Mouse (Mus musculus): ENCODE data around the gene Znrd1.

Gene Znrd1

DNA sequence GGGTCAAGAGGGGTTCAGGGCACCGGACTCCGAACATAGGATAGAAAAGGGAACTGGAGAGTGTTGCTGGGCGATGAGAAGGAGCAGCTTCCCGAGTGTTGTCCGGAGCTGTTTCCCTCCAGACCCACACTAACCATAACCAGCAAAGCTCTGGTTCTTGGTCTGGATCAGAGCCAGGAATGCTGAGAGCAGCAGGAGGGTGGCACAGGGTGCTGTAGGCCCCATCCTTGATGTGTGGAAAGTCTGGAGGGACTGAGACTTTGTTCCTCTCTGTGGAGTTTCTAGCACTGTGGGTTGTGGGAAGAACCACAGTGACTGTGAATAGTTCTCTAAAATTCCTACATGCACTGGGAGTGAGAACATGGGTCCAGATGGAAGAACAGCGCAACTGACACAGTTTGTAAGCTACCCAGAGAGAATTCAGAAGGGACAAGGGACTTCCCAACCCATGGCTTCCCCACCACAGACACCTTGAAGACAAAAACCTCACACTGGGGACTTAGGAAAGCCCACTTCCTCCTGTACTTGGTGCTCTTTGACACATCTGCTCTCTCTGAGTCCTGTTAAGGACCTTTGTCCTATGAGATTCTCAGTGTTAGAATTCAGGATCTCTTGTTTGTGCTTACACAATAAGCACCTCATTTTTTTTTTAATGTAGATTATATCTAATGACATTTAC lies 13.0 kb upstream of the Znrd1 start:
- in situ Hi-C loops (cut with MboI, MseI) = no loop called here

DNA sequence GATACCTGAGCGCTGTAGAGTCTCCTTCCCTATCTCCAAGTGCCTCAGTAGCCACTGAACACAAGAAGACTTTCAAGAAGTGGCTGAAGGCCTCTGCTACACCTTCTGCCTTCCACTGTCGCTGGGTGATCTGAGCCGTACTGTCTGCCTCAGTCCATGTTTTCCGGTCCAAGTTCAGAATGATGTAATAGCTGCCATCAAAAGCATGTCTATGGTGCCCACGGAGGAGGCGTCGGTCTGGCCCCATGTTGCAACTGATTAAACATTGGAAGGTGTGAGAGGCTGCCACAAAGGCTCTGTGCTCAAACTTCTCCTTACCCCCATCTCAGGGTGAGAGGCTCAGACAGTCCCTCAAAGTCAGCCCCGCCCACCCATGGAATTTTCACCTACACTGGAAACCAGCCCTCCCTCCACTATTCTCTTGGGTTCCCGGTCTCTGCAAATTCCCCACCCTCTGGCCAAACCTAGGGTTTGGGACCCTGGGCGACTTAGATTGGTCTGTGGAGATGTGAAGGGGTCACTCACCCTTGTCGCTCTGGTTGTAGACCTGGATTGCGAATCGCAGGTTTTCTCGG lies 12.0 kb upstream of the Znrd1 start:
- in situ Hi-C loops (cut with MboI, MseI) = no loop called here

DNA sequence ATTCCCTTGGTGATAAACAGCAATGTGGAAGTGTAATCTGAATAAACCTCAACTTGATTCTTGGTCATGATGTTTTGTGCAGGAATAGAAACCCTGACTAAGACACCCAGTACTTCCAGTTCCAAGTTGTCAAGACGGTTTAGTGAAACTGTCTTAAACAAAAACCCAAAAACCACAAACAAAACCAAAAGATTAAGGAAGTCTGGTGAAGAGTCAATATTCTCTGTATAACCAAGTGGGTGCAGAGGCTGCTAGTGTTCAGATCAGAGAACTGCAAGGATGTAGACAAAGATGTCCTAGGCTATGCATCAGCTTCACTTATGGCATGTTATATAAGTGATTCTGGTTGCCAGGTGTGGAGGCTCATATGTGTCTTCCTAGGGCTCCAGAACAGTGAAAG lies 8.5 kb upstream of the Znrd1 start:
- in situ Hi-C loops (cut with MboI, MseI) = no loop called here

DNA sequence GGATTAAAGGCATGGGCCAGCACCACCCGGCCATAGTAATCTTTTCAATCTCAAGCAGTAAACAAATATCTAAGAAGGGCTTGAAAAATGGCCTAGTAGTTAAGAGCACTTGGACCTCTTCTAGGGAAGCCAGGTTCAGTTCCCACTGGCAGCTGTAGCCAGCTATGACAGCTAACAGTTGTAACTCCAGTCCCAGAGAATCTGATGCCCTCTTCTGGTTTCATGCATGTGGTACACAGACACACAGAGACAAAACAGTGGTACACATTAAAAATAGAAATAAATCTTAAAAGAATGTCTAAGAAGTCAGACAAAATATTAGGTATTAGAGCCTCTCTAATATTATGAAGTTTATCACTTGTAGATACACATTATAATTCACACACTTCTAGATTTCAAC lies 2.8 kb upstream of the Znrd1 start:
- in situ Hi-C loops (cut with MboI, MseI) = no loop called here

DNA sequence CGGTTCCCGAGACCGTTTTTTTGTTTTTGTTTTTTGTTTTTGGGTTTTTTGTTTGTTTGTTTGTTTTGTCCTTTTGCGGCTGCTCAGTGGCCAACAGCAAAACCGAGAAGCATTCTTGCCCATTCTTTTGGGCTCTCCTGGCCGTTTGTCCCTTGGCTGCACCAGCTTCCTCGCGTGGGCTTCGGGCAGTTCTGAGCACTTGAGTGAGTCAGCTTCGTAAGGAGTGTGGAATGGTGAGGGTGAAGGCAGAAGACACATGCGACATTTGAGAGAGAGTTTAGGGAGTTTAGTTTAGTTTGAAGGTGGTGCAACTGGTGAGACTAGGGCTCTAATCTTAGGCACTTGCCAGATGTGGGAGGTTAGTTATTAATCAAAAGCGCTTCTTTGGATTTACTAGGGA lies 525 bp upstream of the Znrd1 start:
- in situ Hi-C loops (cut with MboI, MseI) = no loop called here

DNA sequence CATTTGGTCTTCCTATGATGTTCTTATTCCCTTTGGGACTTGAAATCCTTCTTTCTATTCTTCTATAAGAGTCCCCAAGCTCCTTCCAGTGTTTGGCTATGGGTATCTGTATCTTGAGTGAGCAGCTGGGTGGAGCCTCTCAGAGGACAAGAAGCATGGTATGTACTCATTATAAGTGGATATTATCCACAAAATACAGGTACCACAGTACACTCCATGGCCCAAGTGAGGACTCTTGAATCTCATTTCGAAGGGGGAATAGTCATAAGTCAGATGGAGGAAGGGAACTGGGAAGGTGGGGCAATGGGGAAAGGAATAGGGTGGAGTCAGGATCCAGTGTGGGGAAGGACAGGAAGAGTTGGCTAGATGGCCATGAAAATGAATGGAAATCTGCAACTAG lies 5.3 kb downstream of the Znrd1 start:
- in situ Hi-C loops (cut with MboI, MseI) = no loop called here

DNA sequence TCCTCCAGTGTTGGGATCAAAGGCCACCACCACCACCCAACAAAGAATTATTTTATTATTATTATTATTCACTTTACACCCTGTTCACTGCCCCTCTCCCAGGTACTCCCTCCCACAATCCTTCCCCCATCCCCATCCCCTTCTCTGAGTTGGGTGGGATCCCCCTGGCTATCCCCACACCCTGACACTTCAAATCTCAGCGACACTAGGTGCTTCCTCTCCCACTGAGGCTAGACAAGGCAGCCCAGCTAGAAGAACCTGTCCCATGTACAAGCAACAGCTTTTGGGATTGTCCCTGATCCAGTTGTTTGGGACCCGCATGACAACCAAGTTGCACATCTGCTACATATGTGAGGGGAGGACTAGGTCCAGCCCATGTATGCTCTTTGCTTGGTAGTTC lies 5.7 kb downstream of the Znrd1 start:
- in situ Hi-C loops (cut with MboI, MseI) = no loop called here

DNA sequence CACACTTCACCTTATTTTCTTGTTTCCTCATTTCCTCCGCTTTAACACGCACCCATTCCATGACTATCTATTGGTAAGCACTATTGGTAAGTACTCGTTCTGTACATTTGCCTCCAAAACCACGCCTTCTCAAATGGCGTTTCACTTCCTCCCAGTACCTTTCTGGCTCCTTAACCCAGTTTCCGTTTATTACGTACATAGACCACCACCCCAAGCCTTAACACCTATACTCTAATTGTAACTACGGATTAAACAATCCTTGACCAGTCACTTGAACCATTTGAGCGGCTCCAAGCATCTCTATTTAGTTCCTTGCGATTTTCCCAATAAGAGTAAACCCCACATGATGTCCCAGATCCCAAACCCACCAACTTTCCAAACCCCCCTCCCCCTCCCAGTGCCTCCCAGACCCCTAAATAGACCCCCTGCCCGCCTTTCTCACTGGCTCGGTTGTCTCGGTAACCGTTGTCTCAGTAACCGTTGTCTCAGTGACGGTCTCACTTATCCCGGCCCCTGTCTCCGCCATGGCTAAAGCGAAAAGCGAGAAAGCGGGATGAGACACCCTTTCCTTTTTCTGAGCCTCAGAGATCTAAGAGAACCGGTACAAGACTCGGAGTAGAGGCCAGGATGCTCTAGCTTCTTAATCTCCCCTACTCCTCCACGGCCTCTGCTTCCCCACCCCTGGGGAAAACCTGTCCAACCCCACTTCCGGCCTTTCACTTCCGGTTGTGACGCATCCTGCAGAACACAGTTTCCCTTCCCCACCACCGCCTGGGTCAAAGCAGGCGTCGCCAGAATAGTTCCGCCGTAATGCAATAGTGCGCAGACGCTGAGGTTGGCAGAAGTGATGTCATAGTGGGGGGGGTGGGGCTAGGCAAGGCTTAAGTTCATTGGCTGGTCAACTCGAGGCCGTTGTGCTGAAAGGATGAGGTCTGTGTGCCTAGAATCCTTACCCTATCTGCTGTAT lies 7.1 kb downstream of the Znrd1 start, which contains the start of gene Ppp1r11:
Gene Ppp1r11, minus strand, starts transcription at position 761 of the 967 bp plus-strand sequence.
- in situ Hi-C loops (cut with MboI, MseI) = no loop called here

DNA sequence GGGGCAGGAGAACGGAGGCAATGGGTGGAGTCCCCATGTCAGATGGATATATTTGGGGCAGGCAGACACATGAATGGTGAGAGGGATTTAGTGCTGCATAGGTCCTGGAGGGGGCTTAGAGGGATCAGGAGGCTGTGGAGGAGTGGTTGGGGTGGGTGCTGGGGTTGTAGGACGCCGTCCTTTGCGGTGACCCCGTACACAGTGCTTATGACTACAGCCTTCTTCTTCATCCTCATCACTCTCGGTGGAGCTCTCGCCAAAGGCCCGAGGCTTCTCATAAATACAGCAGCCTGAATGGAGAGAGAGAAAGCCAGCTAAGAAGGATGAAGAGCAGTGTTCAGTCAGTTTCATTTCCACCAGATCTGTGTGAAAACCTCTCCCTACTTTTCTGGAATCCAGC lies 9.1 kb downstream of the Znrd1 start:
- in situ Hi-C loops (cut with MboI, MseI) = loop anchor here (10.0 kb wide), 1 partner anchor 326 kb away; the partner anchor contains the start of gene H2-M3

DNA sequence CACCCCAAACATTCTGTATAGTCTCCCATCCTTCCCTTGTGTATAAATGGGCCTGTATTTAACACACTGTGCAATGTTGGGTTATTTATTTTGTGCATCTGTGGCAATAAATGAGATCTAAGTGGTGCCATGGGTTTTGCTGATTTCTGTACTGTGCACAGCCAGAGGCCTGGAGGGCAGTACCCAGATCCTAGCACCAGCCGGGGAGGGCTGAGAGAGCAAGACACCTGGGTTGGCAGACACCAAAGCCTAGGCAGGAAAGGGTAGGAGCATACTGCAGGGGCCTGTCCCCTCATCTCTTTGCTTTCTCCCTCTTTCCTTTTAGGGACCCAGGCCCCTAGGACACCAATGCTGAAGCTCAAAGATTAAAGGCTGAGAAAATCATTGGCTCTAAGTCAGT lies 10.1 kb downstream of the Znrd1 start:
- in situ Hi-C loops (cut with MboI, MseI) = loop anchor here (10.0 kb wide), 1 partner anchor 327 kb away; the partner anchor contains the start of gene H2-M3

DNA sequence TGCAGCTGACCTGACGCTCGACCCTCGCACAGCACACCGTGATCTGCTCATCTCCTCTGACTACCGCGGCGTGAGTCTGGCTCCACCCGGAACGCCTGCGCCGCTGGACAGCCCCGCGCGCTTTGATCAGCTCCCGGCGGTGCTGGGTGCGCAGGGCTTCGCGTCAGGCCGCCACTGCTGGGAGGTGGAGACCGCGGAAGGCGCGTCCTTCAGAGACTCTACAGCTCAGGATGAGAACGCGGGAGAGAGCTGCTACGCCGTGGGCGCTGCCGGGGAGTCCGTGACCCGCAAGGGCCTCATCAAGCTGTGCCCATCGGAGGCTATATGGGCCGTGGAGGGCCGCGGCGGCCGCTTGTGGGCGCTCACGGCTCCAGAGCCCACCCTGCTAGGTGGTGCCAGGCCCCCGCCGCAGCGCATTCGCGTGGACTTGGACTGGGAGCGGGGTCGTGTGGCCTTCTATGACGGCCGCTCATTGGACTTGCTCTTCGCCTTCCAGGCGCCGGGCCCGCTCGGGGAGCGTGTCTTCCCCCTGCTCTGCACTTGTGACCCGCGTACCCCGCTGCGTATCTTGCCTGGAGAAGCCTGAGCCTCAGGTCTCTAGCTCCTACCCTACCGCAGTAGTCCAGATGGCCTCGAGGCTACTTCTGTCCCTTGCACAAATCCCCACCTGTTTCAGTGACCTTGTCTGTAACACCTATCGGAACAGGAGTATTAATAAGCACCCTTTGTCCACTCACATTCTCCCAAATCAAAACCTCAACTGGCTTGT lies 11.1 kb downstream of the Znrd1 start:
- in situ Hi-C loops (cut with MboI, MseI) = loop anchor here (10.0 kb wide), 1 partner anchor 328 kb away; the partner anchor contains the start of gene H2-M3

DNA sequence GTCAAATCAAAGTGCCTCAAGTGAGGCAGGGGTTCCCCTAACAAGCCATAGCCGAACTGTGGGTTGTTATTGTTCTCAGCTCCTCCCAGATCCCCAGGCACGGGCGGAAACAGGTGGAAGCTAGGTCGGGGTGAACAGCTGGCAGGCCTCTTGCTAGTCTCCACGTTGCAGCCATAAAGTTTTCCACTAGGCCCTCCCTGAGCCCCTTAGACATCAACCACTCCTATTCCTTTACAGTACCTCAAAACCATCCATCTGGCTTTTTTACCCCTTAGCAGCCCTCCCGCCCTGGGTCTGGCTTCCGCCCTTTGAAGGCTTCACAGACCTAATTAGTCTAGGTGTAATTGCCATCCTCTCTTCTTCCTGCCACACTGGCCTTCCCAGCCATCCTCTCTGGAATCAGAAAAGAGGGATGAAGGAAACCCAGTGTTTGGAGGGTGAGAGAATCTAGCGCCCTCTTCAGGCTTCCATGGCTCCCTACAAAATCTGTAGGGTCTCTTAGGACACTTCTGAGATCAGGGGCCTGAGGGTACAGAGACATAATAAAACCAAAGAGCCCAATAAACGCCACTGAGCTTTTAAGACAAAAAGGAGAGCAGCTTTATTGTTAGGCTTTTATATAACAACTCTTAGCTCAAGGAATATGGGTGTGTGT lies 14.1 kb downstream of the Znrd1 start:
- in situ Hi-C loops (cut with MboI, MseI) = loop anchor here (5.0 to 10.0 kb wide), 2 partner anchors 103 to 331 kb away; partner anchors contain the start of genes Gabbr1 and H2-M3

DNA sequence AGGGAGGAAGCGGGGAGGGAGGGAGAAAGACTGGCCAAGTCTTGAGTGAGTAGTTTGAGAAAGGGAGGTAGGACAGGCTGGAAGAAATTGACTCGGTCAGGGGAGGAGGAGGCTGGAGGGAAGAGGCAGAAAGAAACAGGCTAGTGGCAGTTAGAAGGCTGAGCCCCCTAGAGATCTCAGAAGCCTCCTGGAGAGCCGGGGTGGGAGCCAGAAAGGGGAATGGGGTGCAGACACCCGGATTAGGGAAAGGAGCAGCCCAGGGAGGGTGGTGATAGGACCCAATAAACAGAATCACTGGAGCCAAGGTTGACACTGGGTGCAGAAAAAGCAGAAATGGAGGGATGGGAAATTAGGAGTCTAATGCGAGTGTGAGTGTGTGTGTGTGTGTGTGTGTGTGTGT lies 14.7 kb downstream of the Znrd1 start:
- in situ Hi-C loops (cut with MboI, MseI) = loop anchor here (5.0 to 10.0 kb wide), 2 partner anchors 104 to 331 kb away; partner anchors contain the start of genes Gabbr1 and H2-M3

DNA sequence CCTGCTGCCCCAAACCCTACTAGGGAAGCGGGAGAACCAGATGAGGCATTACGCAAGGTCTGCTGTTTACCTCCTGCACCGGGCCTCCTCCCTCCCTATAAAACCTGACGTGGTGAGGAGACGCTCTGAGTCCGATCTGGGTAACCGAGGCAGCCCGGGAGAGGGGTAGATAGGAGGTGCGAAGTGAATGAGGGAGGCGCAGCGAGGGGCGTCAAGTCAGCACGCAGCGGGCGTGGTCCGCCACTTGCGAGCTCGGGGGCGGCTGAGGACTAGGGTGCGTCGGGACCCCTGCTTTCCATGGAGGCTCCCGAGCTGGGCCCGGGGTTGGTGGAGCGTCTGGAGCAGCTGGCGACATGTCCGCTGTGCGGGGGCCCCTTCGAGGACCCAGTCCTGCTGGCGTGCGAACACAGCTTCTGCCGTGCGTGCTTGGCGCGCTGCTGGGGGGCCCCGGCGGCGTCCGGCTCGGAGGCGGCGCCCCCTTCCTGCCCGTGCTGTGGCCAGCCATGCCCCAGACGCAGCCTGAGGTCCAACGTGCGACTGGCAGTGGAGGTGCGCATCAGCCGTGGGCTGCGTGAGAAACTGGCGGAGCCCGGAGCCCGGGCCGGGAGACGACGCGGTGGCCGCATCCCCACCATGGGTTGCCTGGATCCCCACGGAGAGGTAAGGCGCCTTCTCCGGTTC lies 15.4 kb downstream of the Znrd1 start, which contains the start of gene Rnf39:
Gene Rnf39, plus strand, starts transcription at position 128 of the 681 bp plus-strand sequence.
- in situ Hi-C loops (cut with MboI, MseI) = loop anchor here (5.0 to 10.0 kb wide), 2 partner anchors 104 to 332 kb away; partner anchors contain the start of genes Gabbr1 and H2-M3

DNA sequence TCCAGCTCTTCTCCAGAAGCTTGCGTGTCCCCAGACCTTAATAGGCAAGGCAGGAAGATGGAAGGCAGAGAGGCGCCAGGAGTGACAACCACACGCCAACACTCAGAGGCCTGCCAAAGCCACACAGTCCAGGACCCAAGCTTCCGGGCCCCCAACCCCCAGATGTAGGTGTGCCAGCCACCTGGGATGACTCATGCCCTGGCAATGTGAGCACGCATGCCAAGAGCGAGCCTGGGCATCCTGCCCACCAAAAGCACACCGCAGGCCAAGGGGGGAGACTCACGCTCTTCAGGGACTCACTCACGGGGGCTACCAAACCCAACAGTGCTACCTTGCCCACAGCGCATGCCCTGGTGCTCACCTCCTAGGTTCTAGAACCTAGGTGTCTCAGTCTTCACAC lies 16.0 kb downstream of the Znrd1 start:
- in situ Hi-C loops (cut with MboI, MseI) = loop anchor here (5.0 to 10.0 kb wide), 2 partner anchors 105 to 332 kb away; partner anchors contain the start of genes Gabbr1 and H2-M3

DNA sequence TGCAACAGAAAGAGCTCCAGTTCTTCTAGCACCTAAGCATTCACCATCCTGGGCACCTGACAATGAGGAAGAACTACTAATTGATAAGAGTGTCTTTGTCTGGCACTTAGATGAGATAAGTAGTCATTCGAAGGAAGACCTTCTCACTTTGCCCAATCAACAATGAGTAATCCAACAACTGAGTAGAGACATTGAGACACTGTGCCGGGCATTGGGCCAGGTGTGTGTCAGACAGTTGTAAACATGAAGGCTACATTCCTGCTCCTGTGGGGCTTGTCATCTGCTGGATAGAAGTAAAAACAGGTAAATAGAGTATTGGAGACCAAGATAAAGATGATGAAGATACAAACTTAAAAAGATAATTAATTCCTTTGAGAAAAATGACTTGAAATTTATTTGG lies 20.3 kb downstream of the Znrd1 start:
- in situ Hi-C loops (cut with MboI, MseI) = no loop called here

DNA sequence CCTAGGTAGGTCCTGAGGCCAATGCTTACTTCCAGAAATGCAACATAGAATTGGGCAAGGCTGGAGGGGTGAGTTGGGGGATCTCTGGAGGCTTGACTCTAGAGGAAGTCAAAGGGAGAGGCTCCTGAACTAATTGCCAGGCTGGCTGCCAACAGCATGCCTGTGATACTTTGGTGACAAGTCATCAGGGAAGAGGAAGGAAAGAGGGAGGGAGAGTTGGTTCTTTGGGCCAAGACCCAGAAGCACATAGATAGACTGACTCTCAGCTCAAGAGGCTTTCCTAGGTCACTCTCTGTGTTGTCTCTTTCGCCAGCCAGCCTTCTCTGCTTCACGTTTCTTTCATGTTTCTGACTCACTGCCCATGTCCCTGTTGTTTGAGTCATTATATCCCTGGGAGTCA lies 26.6 kb downstream of the Znrd1 start:
- in situ Hi-C loops (cut with MboI, MseI) = no loop called here

DNA sequence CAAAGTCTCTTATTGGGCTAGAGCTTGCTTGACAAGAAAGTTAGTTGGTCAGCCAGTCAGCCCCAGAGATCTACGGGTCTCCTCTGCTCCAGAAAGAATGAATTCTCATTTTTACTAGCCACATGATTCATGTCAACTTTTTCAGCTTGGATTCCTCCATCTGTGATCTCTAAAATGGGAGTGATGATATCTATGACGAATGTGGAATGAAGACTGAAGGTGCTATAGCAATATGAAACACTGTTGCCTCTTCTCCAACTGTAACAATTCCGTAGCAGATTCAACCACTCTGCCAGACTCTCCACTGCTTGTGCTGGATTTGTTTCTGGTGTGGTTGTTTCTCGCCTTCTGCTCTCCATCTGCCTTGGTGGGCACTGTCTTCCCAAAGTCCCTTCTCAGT lies 27.2 kb downstream of the Znrd1 start:
- in situ Hi-C loops (cut with MboI, MseI) = no loop called here

DNA sequence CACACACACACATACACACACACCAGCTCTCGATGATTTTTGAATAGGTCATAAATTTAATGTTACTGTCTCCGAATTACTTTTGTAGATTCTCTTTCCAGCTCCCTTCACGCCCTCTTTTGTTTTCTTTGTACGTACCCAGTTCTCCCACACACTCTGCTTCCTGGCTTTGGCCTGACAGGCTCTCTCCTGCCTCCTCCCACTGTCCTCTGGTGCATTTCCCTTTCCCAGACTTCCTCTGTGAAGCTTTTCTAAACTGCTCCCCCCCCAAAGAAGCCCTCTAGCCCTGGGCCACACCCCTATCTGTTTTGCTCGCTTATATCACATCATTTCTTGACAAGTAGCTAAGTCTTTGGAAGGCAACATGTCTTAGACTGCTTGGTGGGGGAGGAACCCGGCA lies 28.1 kb downstream of the Znrd1 start:
- in situ Hi-C loops (cut with MboI, MseI) = no loop called here
